Mouse (Mus musculus): Measurements from ENCODE around the gene Rsf1. TPM values are rescaled to one million over a fixed set of nuclear protein-coding genes. Genes with fewer than 3 reads are reported as not detected.

Gene Rsf1
- polyA plus RNA-seq, 1 experiment from 2014 or later: 10.0 TPM

- DNase-seq (ENCODE audit: low spot score): peak; percentile 84
- WGBS: under 1% methylated on average over 11 of the region's 11 CpGs
These were observed 1.1 kb downstream of the Rsf1 start for GRCm38 (mm10) chr7:97580843-97581214.

GRCm38 (mm10) chr7:97588506-97588905 lies 8.8 kb downstream of the Rsf1 start:
- no peaks in the 10 kb centered on the region for H3K4me1 ChIP-seq (replicated peaks; ENCODE audit: control insufficient read depth, insufficient read depth)
- no peaks in the 10 kb centered on the region for H3K36me3 ChIP-seq (ENCODE audit: control insufficient read depth, insufficient read depth, low read length)
- H3K4me2 ChIP-seq (replicated peaks; ENCODE audit: low read depth): no peak overlapping the region
- H3K4me3 ChIP-seq (ENCODE audit: low read depth, low read length): no peak overlapping the region
- no peak for TF ChIP-seq EP300 (optimal IDR thresholded peaks at IDR 0.05)
- ATAC-seq (ENCODE audit: low FRiP score, low TSS enrichment): no peak
- H3K9me3 ChIP-seq (ENCODE audit: control insufficient read depth, low read length): no peaks in the 10 kb centered on the region
- 76% methylated on average over 5 of the region's 5 CpGs for WGBS
- H3K9ac ChIP-seq (ENCODE audit: low read length): no peak overlapping the region
- H3K27ac ChIP-seq (replicated peaks): no peak overlapping the region
- no peak for DNase-seq (ENCODE audit: low spot score)
- H3K27me3 ChIP-seq (ENCODE audit: control insufficient read depth, insufficient read depth, low read length): no peaks in the 10 kb centered on the region

More at GRCm38 (mm10) chr7:97580843-97581214, 1.1 kb downstream of the Rsf1 start:
- H3K27me3 ChIP-seq (ENCODE audit: control insufficient read depth, insufficient read depth, low read length): no peaks in the 10 kb centered on the region
- peak overlapping the region; percentile 86 for H3K4me2 ChIP-seq (replicated peaks; ENCODE audit: low read depth)
- peak overlapping the region; percentile 99 for H3K9ac ChIP-seq (ENCODE audit: low read length)
- no peaks in the 10 kb centered on the region for H3K4me1 ChIP-seq (replicated peaks; ENCODE audit: control insufficient read depth, insufficient read depth)
- peak overlapping the region; percentile 100 for H3K4me3 ChIP-seq (ENCODE audit: low read depth, low read length)
- H3K27ac ChIP-seq (replicated peaks): peak overlapping the region; percentile 98
- H3K36me3 ChIP-seq (ENCODE audit: control insufficient read depth, insufficient read depth, low read length): no peaks in the 10 kb centered on the region
- H3K9me3 ChIP-seq (ENCODE audit: control insufficient read depth, low read length): no peaks in the 10 kb centered on the region
- peak; percentile 41 for TF ChIP-seq CTCF (IDR thresholded peaks at IDR 0.05; ENCODE audit: low read depth)
- TF ChIP-seq EP300 (optimal IDR thresholded peaks at IDR 0.05): no peak
- peak; percentile 63 for ATAC-seq (ENCODE audit: low FRiP score, low TSS enrichment)

- no peaks in the 10 kb centered on the region for H3K27me3 ChIP-seq (ENCODE audit: control insufficient read depth, insufficient read depth, low read length)
- no peaks in the 10 kb centered on the region for H3K9me3 ChIP-seq (ENCODE audit: control insufficient read depth, low read length)
- H3K27ac ChIP-seq (replicated peaks): no peak overlapping the region
- ATAC-seq (ENCODE audit: low FRiP score, low TSS enrichment): no peak
- H3K4me1 ChIP-seq (replicated peaks; ENCODE audit: control insufficient read depth, insufficient read depth): no peaks in the 10 kb centered on the region
- no peak overlapping the region; the same call in 1 of the 2 replicates for H3K9ac ChIP-seq (ENCODE audit: low read length)
- TF ChIP-seq CTCF (IDR thresholded peaks at IDR 0.05; ENCODE audit: low read depth): no peak
- TF ChIP-seq EP300 (optimal IDR thresholded peaks at IDR 0.05): no peak
- H3K4me3 ChIP-seq (ENCODE audit: low read depth, low read length): no peak overlapping the region
- WGBS: 21% methylated on average over 3 of the region's 3 CpGs
- DNase-seq (ENCODE audit: low spot score): no peak
- H3K36me3 ChIP-seq (ENCODE audit: control insufficient read depth, insufficient read depth, low read length): no peaks in the 10 kb centered on the region
- no peak overlapping the region for H3K4me2 ChIP-seq (replicated peaks; ENCODE audit: low read depth)
These were observed 10.8 kb downstream of the Rsf1 start for GRCm38 (mm10) chr7:97590488-97590887.

GRCm38 (mm10) chr7:97591336-97591735 lies 11.6 kb downstream of the Rsf1 start:
- H3K4me1 ChIP-seq (replicated peaks; ENCODE audit: control insufficient read depth, insufficient read depth): no peaks in the 10 kb centered on the region
- H3K36me3 ChIP-seq (ENCODE audit: control insufficient read depth, insufficient read depth, low read length): no peaks in the 10 kb centered on the region
- no peaks in the 10 kb centered on the region for H3K9me3 ChIP-seq (ENCODE audit: control insufficient read depth, low read length)
- no peak for TF ChIP-seq EP300 (optimal IDR thresholded peaks at IDR 0.05)
- TF ChIP-seq CTCF (IDR thresholded peaks at IDR 0.05; ENCODE audit: low read depth): no peak
- DNase-seq (ENCODE audit: low spot score) (peak; percentile 16), ATAC-seq (ENCODE audit: low FRiP score, low TSS enrichment) (no peak)
- no peak overlapping the region for H3K27ac ChIP-seq (replicated peaks)
- H3K4me2 ChIP-seq (replicated peaks; ENCODE audit: low read depth): no peak overlapping the region
- H3K9ac ChIP-seq (ENCODE audit: low read length): no peak overlapping the region
- WGBS: 57% methylated on average over 6 of the region's 6 CpGs
- H3K27me3 ChIP-seq (ENCODE audit: control insufficient read depth, insufficient read depth, low read length): no peaks in the 10 kb centered on the region
- H3K4me3 ChIP-seq (ENCODE audit: low read depth, low read length): no peak overlapping the region

- DNase-seq (ENCODE audit: low spot score) (no peak), ATAC-seq (ENCODE audit: low FRiP score, low TSS enrichment) (no peak)
- Histone ChIP-seq H3K9me3 (ENCODE audit: control insufficient read depth, low read length) (no peaks in the 10 kb centered on the region), H3K4me3 (ENCODE audit: low read depth, low read length) (no peak overlapping the region), H3K36me3 (ENCODE audit: control insufficient read depth, insufficient read depth, low read length) (no peaks in the 10 kb centered on the region), H3K27me3 (ENCODE audit: control insufficient read depth, insufficient read depth, low read length) (no peaks in the 10 kb centered on the region), H3K27ac (replicated peaks) (no peak overlapping the region), H3K4me1 (replicated peaks; ENCODE audit: control insufficient read depth, insufficient read depth) (no peaks in the 10 kb centered on the region), H3K9ac (ENCODE audit: low read length) (no peak overlapping the region), H3K4me2 (replicated peaks; ENCODE audit: low read depth) (no peak overlapping the region)
- no peak for TF ChIP-seq EP300 (optimal IDR thresholded peaks at IDR 0.05)
- TF ChIP-seq CTCF (IDR thresholded peaks at IDR 0.05; ENCODE audit: low read depth): no peak
- 90% methylated on average over 4 of the region's 4 CpGs for WGBS
These were observed 12.7 kb downstream of the Rsf1 start for GRCm38 (mm10) chr7:97592396-97592795.

- 0 out of 2 replicates have a peak, but pooled peaks have one; percentile 35 for ATAC-seq (ENCODE audit: low FRiP score, low TSS enrichment)
- H3K36me3 ChIP-seq (ENCODE audit: control insufficient read depth, insufficient read depth, low read length): no peaks in the 10 kb centered on the region
- DNase-seq (ENCODE audit: low spot score): peak; percentile 20
- no peaks in the 10 kb centered on the region for H3K4me1 ChIP-seq (replicated peaks; ENCODE audit: control insufficient read depth, insufficient read depth)
- H3K9me3 ChIP-seq (ENCODE audit: control insufficient read depth, low read length): no peaks in the 10 kb centered on the region
- no peak overlapping the region for H3K9ac ChIP-seq (ENCODE audit: low read length)
- no peak overlapping the region for H3K27ac ChIP-seq (replicated peaks)
- TF ChIP-seq CTCF (IDR thresholded peaks at IDR 0.05; ENCODE audit: low read depth): no peak
- TF ChIP-seq EP300 (optimal IDR thresholded peaks at IDR 0.05): no peak
- WGBS: 54% methylated on average over 2 of the region's 2 CpGs
- no peak overlapping the region for H3K4me2 ChIP-seq (replicated peaks; ENCODE audit: low read depth)
- H3K4me3 ChIP-seq (ENCODE audit: low read depth, low read length): no peak overlapping the region
- no peaks in the 10 kb centered on the region for H3K27me3 ChIP-seq (ENCODE audit: control insufficient read depth, insufficient read depth, low read length)
These were observed 13.8 kb downstream of the Rsf1 start for GRCm38 (mm10) chr7:97593535-97593934.

Measured in stomach, postnatal 0 days (tissue).